16 mouse cellular contexts compared by ENCODE assay signal in genomic region chr12:117028333-117028961, GRCm38 (mm10).
DNase-seq lines count a peak whose midpoint lies in the region; ATAC-seq and TF ChIP-seq lines count a peak whose summit lies in the region.
"Had no signal": no experiment of that assay in that cellular context is flagged by ENCODE, and none has a peak within 500 bp of the region (broad histone marks: within the 10 kb centered on the region; RNA-seq: fewer than 3 reads in every experiment).

No protein-coding gene starts in this region.

- DNase-seq in ZHBTc4 (ENCODE audit: low read depth, low spot score), result peak; percentile 42
- peak; percentile 90 for DNase-seq in forebrain, embryonic 14.5 days (ENCODE audit: low spot score)
- peak; percentile 40 for DNase-seq in midbrain, postnatal 0 days (ENCODE audit: low spot score)
- no peak for DNase-seq in lung, adult 18-20 months
- no peak for DNase-seq in frontal cortex, postnatal 25 days (ENCODE audit: low spot score in 2 of 2)
- DNase-seq: cerebellum, adult 2 months; gastrocnemius, adult 2 months; heart, postnatal 4 days; kidney, adult 9 months; layer of hippocampus, postnatal 36 days; thymus, postnatal 14 days had no signal

- 28% methylated on average over 5 of the region's 5 CpGs for WGBS in forebrain, embryonic 14.5 days
- 27% methylated on average over 5 of the region's 5 CpGs for WGBS in hindbrain, embryonic 16.5 days
- WGBS in midbrain, postnatal 0 days, result 23% methylated on average over 5 of the region's 5 CpGs
- WGBS in liver, embryonic 12.5 days (ENCODE audit: insufficient replicate concordance), result 56% methylated on average over 5 of the region's 5 CpGs

- H3K27me3 ChIP-seq in forebrain, embryonic 14.5 days (replicated peaks; ENCODE audit: control insufficient read depth, insufficient read depth, low read length), result no peaks in the 10 kb centered on the region
- no peaks in the 10 kb centered on the region; the same call in 1 of the 2 replicates for H3K27me3 ChIP-seq in hindbrain, embryonic 16.5 days (replicated peaks; ENCODE audit: control insufficient read depth, insufficient read depth, low read length)
- no peaks in the 10 kb centered on the region for H3K27me3 ChIP-seq in midbrain, postnatal 0 days (ENCODE audit: insufficient read depth, low read length)
- no peaks in the 10 kb centered on the region for H3K27me3 ChIP-seq in liver, embryonic 12.5 days (replicated peaks)

- peak; percentile 82 for ATAC-seq in forebrain, embryonic 14.5 days
- peak; percentile 55 for ATAC-seq in hindbrain, embryonic 16.5 days
- peak; percentile 25 for ATAC-seq in midbrain, postnatal 0 days (ENCODE audit: low FRiP score)
- no peak for ATAC-seq in liver, embryonic 12.5 days

- H3K4me3 ChIP-seq in forebrain, embryonic 14.5 days (ENCODE audit: low read depth, low read length), result no peak overlapping the region
- no peak overlapping the region for H3K4me3 ChIP-seq in hindbrain, embryonic 16.5 days (ENCODE audit: low read length)
- no peak overlapping the region for H3K4me3 ChIP-seq in midbrain, postnatal 0 days (ENCODE audit: low read depth, low read length)
- H3K4me3 ChIP-seq in liver, embryonic 12.5 days, result no peak overlapping the region
- H3K4me3 ChIP-seq: gastrocnemius, adult 2 months; limb, embryonic 10.5 days had no signal

- H3K4me1 ChIP-seq in forebrain, embryonic 14.5 days (ENCODE audit: control insufficient read depth, insufficient read depth, low read length), result peaks cover 25% of the 10 kb centered on the region
- H3K4me1 ChIP-seq in hindbrain, embryonic 16.5 days (ENCODE audit: control insufficient read depth, insufficient read depth, low read depth, low read length), result peaks cover 9% of the 10 kb centered on the region
- peaks cover 22% of the 10 kb centered on the region for H3K4me1 ChIP-seq in midbrain, postnatal 0 days (ENCODE audit: insufficient read depth, low read length)
- no peaks in the 10 kb centered on the region for H3K4me1 ChIP-seq in liver, embryonic 12.5 days

- no peaks in the 10 kb centered on the region for H3K9me3 ChIP-seq in forebrain, embryonic 14.5 days (replicated peaks; ENCODE audit: control insufficient read depth, low read length)
- no peaks in the 10 kb centered on the region for H3K9me3 ChIP-seq in hindbrain, embryonic 16.5 days (ENCODE audit: control insufficient read depth, low read length)
- no peaks in the 10 kb centered on the region for H3K9me3 ChIP-seq in midbrain, postnatal 0 days (ENCODE audit: low read length)
- no peaks in the 10 kb centered on the region for H3K9me3 ChIP-seq in liver, embryonic 12.5 days (replicated peaks)
- H3K9me3 ChIP-seq: limb, embryonic 10.5 days had no signal

- peak overlapping the region; percentile 82 for H3K27ac ChIP-seq in forebrain, embryonic 14.5 days (ENCODE audit: low read depth, low read length)
- 0 out of 2 replicates have a peak overlapping the region, but pooled peaks have one; percentile 1 for H3K27ac ChIP-seq in hindbrain, embryonic 16.5 days (ENCODE audit: low read depth, low read length)
- peak overlapping the region; percentile 52 for H3K27ac ChIP-seq in midbrain, postnatal 0 days (ENCODE audit: low read depth, low read length)
- H3K27ac ChIP-seq in liver, embryonic 12.5 days, result no peak overlapping the region
- H3K27ac ChIP-seq: gastrocnemius, adult 2 months; limb, embryonic 10.5 days; liver, embryonic 14.5 days had no signal

- peak overlapping the region; percentile 29; the same call in 1 of the 2 replicates for H3K4me2 ChIP-seq in forebrain, embryonic 14.5 days (ENCODE audit: low read length)
- H3K4me2 ChIP-seq in hindbrain, embryonic 16.5 days (ENCODE audit: low read length), result no peak overlapping the region
- no peak overlapping the region for H3K4me2 ChIP-seq in midbrain, postnatal 0 days (ENCODE audit: low read depth, low read length, poor library complexity, severe bottlenecking)
- H3K4me2 ChIP-seq in liver, embryonic 12.5 days, result no peak overlapping the region

- TF ChIP-seq CTCF in midbrain, postnatal 0 days (IDR thresholded peaks at IDR 0.05), result no peak

- no peak overlapping the region; the same call in 1 of the 2 replicates for H3K9ac ChIP-seq in forebrain, embryonic 14.5 days (ENCODE audit: low read length)
- no peak overlapping the region for H3K9ac ChIP-seq in hindbrain, embryonic 16.5 days (ENCODE audit: low read depth, low read length)
- no peak overlapping the region for H3K9ac ChIP-seq in midbrain, postnatal 0 days (replicated peaks; ENCODE audit: low read length, poor library complexity, severe bottlenecking)
- H3K9ac ChIP-seq in liver, embryonic 12.5 days, result no peak overlapping the region
- H3K9ac ChIP-seq: liver, embryonic 14.5 days had no signal

- H3K36me3 ChIP-seq in forebrain, embryonic 14.5 days (ENCODE audit: control insufficient read depth, insufficient read depth, low read length), result no peaks in the 10 kb centered on the region
- H3K36me3 ChIP-seq in hindbrain, embryonic 16.5 days (ENCODE audit: control insufficient read depth, insufficient read depth, low read length), result no peaks in the 10 kb centered on the region
- no peaks in the 10 kb centered on the region for H3K36me3 ChIP-seq in midbrain, postnatal 0 days (ENCODE audit: insufficient read depth, low read length)
- H3K36me3 ChIP-seq in liver, embryonic 12.5 days, result no peaks in the 10 kb centered on the region
- H3K36me3 ChIP-seq: G1E; limb, embryonic 10.5 days had no signal

Comparison
In these comparisons a context has a peak if more than half of its experiments do, and no peak if none do; other contexts are left out.
1. DNase-seq: peak in ZHBTc4 (single experiment), forebrain, embryonic 14.5 days (single experiment) and midbrain, postnatal 0 days (single experiment); none in lung, adult 18-20 months (0 of 2) and frontal cortex, postnatal 25 days (0 of 2).